7 mouse cellular contexts compared by ENCODE assay signal in the genomic region with DNA sequence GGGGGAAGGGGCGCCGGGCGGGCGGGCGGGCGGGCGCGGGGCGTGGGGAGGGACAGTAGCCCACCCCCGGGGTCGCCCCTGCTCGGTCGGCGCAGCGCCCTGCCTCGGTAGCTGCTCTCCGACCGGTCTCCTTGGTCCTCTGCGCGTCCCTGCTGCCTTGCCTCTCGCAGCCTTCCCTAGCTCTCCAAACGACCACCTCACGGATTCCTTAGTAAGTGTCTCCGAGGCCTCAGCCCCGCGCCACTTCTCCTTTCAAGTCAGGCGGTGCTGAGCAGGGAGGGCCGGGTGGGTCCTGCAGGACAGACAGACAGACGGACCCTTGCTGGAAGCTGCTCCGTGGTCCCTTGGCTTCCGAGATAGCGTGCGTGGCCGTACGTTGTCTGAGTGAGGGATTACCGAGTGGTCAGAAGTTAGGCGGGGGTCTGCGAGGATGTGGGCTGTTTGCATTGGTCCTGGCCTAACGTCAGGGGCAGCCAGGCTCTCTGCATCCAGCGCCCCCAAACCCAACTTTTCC. TPM values are rescaled to one million over a fixed set of nuclear protein-coding genes. Genes with fewer than 3 reads are reported as not detected.
A peak's percentile ranks its signal among the peaks of the same experiment; 100 is the strongest.
DNase-seq lines count a peak whose midpoint lies in the region; ATAC-seq lines count a peak whose summit lies in the region.

No protein-coding gene starts in this region.

- intact Hi-C loops in left cerebral cortex, postnatal 14 days (cut with DNase I): no loop called here

- ATAC-seq in erythroblast, adult 5-6 weeks (replicated peaks; ENCODE audit: low FRiP score, poor library complexity, severe bottlenecking): peak; percentile 44
- peak; percentile 34 to 65 for ATAC-seq in hematopoietic stem cell, adult 5-6 weeks (replicated peaks in 1 of 2; ENCODE audit: insufficient read depth in 1 of 2, low FRiP score in 2 of 2, low TSS enrichment in 1 of 2, low read depth in 1 of 2, poor library complexity in 2 of 2, severe bottlenecking in 2 of 2)
- ATAC-seq in megakaryocyte progenitor cell, adult 5-6 weeks (replicated peaks; ENCODE audit: poor library complexity): peak; percentile 62

- peak; percentile 45 for DNase-seq in ES-CJ7 (ENCODE audit: low read depth, low spot score)
- DNase-seq in adrenal gland, postnatal 25 days: peak; percentile 35
- DNase-seq in left cerebral cortex, postnatal 14 days (ENCODE audit: low spot score in 2 of 2): peak; percentile 22 to 33
- DNase-seq in right cerebral cortex, postnatal 36 days (ENCODE audit: low spot score in 2 of 2): peak; percentile 7 to 11

RNA-seq across cellular contexts. Expression of gene Phf14, which starts 18.5 kb away (rescaled TPM):
- total RNA-seq in adrenal gland, postnatal 25 days (2021): 37.7 and 55.0 TPM in 2 replicates
- 13.3 and 34.3 TPM in 2 replicates for total RNA-seq in erythroblast, adult 5-6 weeks (2015; ENCODE audit: low replicate concordance)
- total RNA-seq in erythroblast, adult 5-6 weeks (2017; ENCODE audit: low replicate concordance): 13.2 and 24.4 TPM in 2 replicates
- 175 and 198 TPM in 2 replicates for total RNA-seq in hematopoietic stem cell, adult 5-6 weeks (2017)
- total RNA-seq in left cerebral cortex, postnatal 14 days (2021): 100 to 1,000 TPM; 113 to 114 TPM
- 90.8 and 105 TPM in 2 replicates for total RNA-seq in megakaryocyte progenitor cell, adult 5-6 weeks (2015)
- 83.4 and 109 TPM in 2 replicates for total RNA-seq in megakaryocyte progenitor cell, adult 5-6 weeks (2017)

RNA-seq across cellular contexts. Expression of gene Ndufa4, which starts 18.8 kb away (rescaled TPM):
- 998 and 1,035 TPM in 2 replicates for total RNA-seq in adrenal gland, postnatal 25 days (2021)
- 182 and 200 TPM in 2 replicates for total RNA-seq in erythroblast, adult 5-6 weeks (2015; ENCODE audit: low replicate concordance)
- total RNA-seq in erythroblast, adult 5-6 weeks (2017; ENCODE audit: low replicate concordance): 79.7 and 129 TPM in 2 replicates
- total RNA-seq in hematopoietic stem cell, adult 5-6 weeks (2017): 315 and 474 TPM in 2 replicates
- 100 to 1,000 TPM; 873 to 899 TPM for total RNA-seq in left cerebral cortex, postnatal 14 days (2021)
- total RNA-seq in megakaryocyte progenitor cell, adult 5-6 weeks (2015): 690 and 719 TPM in 2 replicates
- total RNA-seq in megakaryocyte progenitor cell, adult 5-6 weeks (2017): 382 and 561 TPM in 2 replicates

Comparison
In these comparisons a context has a peak if more than half of its experiments do, and no peak if none do; other contexts are left out.
1. Peak in every context shown above with its lines: DNase-seq and ATAC-seq.